Mouse (Mus musculus) fibroblast of lung, adult 2 months (primary cell): ENCODE results near the gene Eml4.

ENCODE experiments used
- DNase-seq: peaks from one replicate; pipeline ENCODE4 v3.0.0-alpha.2; 2011; ENCODE audit warnings: low read depth

The Eml4 gene

DNA sequence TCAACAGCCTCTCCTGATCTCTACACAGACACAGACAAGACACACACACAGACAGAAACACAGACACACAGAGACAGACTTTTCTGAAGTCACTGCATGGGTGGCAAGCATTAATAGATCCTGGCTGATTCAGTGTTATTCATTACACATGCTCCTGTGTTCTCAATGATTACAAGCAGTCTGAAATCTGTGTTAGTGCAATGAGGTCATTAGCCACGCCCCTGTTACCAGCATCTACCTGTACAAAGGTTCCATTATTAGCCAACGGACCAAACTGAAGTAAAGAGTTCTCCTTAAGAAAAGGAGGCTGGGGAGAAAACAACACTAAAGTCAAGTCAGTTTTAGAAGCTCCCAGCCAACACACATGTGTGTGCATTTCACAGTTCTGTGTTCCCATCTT is 153.0 kb downstream of the Eml4 start:
- DNase-seq = no peak

- no peak for DNase-seq
Observed at GRCm38 (mm10) chr17:83512130-83512529, 161.4 kb downstream of the Eml4 start.

DNA sequence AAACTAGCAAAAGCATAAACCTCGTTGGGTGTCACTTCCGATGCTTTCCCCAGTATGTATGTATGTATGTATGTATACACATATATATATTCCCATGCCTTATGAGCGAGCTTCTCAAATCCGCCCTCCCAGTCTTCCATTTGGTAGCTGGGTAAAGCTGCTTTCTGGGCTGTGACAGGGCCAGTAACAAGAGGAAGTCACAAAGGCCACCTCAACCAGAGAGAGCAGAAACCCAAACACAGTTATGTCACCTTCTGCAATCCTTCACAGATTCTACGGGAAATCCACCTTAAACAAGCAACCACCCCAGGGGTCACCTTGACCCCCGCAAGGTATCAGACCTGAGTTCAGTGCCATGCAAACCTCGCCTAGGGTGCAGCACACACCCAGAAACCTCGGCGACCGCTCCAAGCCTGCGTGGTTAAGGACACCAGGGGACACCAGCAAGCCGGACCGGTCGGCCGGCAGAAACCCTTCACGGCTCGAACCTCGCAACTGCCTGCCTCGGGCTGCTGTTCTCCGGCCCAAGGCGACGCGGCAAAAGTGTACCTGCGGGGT is 163.0 kb downstream of the Eml4 start:
- no peak for DNase-seq

- peak; percentile 92 for DNase-seq
Observed at GRCm38 (mm10) chr17:83514213-83514701, 163.5 kb downstream of the Eml4 start.

GRCm38 (mm10) chr17:83517280-83518015 is 166.7 kb downstream of the Eml4 start, which contains the start of gene Cox7a2l:
Gene Cox7a2l, minus strand, starts transcription at chr17:83517330.
- no peak for DNase-seq

DNA sequence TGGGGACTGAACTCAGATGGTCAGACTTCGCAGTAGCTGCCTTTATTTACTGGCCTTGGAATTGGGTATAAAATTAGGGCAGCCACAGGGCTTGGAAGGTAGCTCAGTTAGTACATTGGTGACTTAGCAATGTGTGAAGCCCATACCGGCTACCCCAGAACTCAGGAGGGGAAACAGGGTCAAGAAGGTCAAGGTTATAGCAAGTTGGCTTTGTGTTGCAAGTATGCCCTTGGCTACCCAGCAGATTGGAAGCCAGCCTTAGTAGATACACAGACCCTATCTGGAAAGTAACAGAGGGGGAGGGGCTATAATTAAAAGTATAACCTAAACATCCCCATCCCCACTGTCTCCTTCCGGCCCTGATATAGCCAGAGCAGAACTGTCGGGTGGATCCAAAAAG is 171.2 kb downstream of the Eml4 start:
- DNase-seq = no peak

- no peak for DNase-seq
Observed at GRCm38 (mm10) chr17:83522590-83523379, 172.1 kb downstream of the Eml4 start.

GRCm38 (mm10) chr17:83524753-83525152 is 174.0 kb downstream of the Eml4 start:
- no peak for DNase-seq

GRCm38 (mm10) chr17:83525596-83525995 is 174.9 kb downstream of the Eml4 start:
- no peak for DNase-seq

DNA sequence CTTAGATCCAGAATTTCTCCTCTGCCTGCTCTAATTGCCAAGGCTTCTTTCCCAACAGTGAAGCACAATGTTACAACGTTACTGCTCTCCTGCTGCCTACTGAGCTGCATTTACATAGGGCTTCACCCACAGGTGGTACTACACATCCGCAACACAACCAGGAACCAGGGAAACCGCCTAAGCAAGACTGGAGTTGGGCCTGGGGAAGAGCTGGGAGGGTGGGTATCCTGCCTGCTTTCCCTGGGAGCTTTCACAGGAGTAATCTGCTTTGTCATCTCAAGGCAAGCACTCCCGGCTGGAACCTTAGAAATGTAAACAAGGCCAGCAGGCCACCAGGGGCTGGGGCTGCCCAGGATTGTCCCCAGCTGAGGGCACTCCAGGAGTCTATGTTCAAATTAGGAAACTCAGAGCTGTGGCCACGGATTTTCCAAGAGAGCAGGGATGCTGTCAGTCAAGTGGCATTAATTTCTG is 175.4 kb downstream of the Eml4 start:
- DNase-seq = no peak

- no peak for DNase-seq
Observed at GRCm38 (mm10) chr17:83526624-83527532, 176.1 kb downstream of the Eml4 start.

GRCm38 (mm10) chr17:83527651-83528381 is 177.1 kb downstream of the Eml4 start:
- DNase-seq = no peak
